12 mouse cellular contexts compared by ENCODE assay signal in the genomic region with DNA sequence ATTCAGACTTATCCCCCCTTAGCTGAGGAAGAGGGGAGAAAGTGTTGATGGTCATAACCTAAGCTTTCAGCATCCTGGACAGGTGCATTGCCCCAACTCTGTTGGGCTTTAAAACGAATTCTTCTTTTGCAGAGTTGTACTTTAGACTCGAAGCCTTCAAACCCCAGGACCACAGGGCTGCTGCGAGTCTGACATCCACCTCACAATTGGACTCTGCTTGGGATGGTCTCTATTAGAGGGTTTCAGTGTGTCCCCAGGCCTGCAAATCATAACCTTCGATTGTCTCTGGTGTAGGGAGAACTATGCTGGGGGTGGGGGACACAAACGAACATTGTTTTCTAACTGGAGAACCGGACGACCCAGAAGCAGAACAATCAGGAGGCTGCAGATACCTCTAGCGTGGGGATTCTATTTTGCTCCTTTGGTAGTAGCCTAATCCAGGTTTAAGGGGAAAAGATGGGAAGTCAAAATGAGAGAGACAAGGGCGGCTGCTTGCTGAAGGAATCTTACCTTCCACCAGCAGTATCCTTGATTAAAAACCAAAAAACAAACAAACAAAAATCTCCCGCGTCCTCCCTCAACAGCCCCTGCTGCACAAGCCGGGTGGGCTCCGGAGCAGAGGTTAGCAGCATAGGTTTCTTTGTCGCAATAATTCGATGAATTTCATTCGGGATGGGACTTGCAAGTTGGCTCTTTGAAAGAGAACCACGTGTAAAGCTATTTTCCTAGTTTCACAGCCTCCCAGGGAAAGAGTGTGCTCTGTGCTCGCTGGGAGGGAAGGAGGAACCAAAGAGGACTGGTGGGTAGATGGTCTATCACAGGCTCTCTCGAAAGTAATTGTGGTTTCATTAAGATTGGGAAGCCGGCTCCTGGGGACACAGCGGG. TPM values are rescaled to one million over a fixed set of nuclear protein-coding genes. Genes with fewer than 3 reads are reported as not detected.
DNase-seq lines count a peak whose midpoint lies in the region; ATAC-seq and TF ChIP-seq lines count a peak whose summit lies in the region.
"Had no signal": no experiment of that assay in that cellular context is flagged by ENCODE, and none has a peak within 500 bp of the region (broad histone marks: within the 10 kb centered on the region; RNA-seq: fewer than 3 reads in every experiment).

No protein-coding gene starts in this region.

- no peak for TF ChIP-seq CTCF in small intestine, adult 2 months (IDR thresholded peaks at IDR 0.05; ENCODE audit: extremely low read depth, insufficient read length, insufficient replicate concordance, low read depth, low read length)

- DNase-seq in embryo, embryonic 9.5 days (ENCODE audit: extremely low spot score), result peak; percentile 35
- DNase-seq in embryo, embryonic 10 days (ENCODE audit: low spot score), result no peak
- DNase-seq in lung, postnatal 36 days, result no peak
- DNase-seq in gastrocnemius, postnatal 4 days (ENCODE audit: low spot score in 2 of 2), result no peak
- DNase-seq in urinary bladder, adult 18-20 months (ENCODE audit: low spot score in 2 of 2), result no peak
- DNase-seq: cerebellum, adult 11 months; gastrocnemius, postnatal 25 days; thymus, adult 18-20 months had no signal

- no peaks in the 10 kb centered on the region for H3K9me3 ChIP-seq in lung, embryonic 16.5 days (ENCODE audit: control insufficient read depth, low read length)
- H3K9me3 ChIP-seq in intestine, embryonic 15.5 days, result no peaks in the 10 kb centered on the region

- H3K4me3 ChIP-seq in lung, embryonic 16.5 days (ENCODE audit: low read length), result peak overlapping the region; percentile 61
- peak overlapping the region; percentile 44 for H3K4me3 ChIP-seq in intestine, embryonic 15.5 days (replicated peaks)
- 0 out of 2 replicates have a peak overlapping the region, but pooled peaks have one; percentile 6 for H3K4me3 ChIP-seq in small intestine, adult 2 months (ENCODE audit: low read depth, low read length)

- H3K4me1 ChIP-seq in lung, embryonic 16.5 days (replicated peaks; ENCODE audit: control insufficient read depth, insufficient read depth, low read length), result peaks cover 13% of the 10 kb centered on the region
- H3K4me1 ChIP-seq in intestine, embryonic 15.5 days (replicated peaks), result peaks cover 19% of the 10 kb centered on the region; the same call in 1 of the 2 replicates
- no peaks in the 10 kb centered on the region for H3K4me1 ChIP-seq in small intestine, adult 2 months (ENCODE audit: control insufficient read depth, insufficient read depth, insufficient read length, low read length)

- no peak overlapping the region for H3K27ac ChIP-seq in lung, embryonic 16.5 days (ENCODE audit: low read length)
- no peak overlapping the region for H3K27ac ChIP-seq in intestine, embryonic 15.5 days
- H3K27ac ChIP-seq in small intestine, adult 2 months (ENCODE audit: insufficient read depth, low read depth, low read length), result no peak overlapping the region

- H3K4me2 ChIP-seq in lung, embryonic 16.5 days (ENCODE audit: low read depth, low read length), result peak overlapping the region; percentile 74
- H3K4me2 ChIP-seq in intestine, embryonic 15.5 days (replicated peaks), result peak overlapping the region; percentile 36; the same call in 1 of the 2 replicates

- no peak for TF ChIP-seq POLR2A in small intestine, adult 2 months (IDR thresholded peaks at IDR 0.05; ENCODE audit: low read depth, low read length)

- no peak for ATAC-seq in lung, embryonic 16.5 days (ENCODE audit: low read depth)
- no peak for ATAC-seq in intestine, embryonic 15.5 days

- H3K36me3 ChIP-seq in lung, embryonic 16.5 days (ENCODE audit: control insufficient read depth, insufficient read depth, low read length), result no peaks in the 10 kb centered on the region
- no peaks in the 10 kb centered on the region for H3K36me3 ChIP-seq in intestine, embryonic 15.5 days
- no peaks in the 10 kb centered on the region for H3K36me3 ChIP-seq in small intestine, adult 2 months (ENCODE audit: control insufficient read depth, insufficient read depth, low read length)

- H3K27me3 ChIP-seq in lung, embryonic 16.5 days (ENCODE audit: control insufficient read depth, insufficient read depth, low read depth, low read length), result peaks cover 49% of the 10 kb centered on the region
- H3K27me3 ChIP-seq in intestine, embryonic 15.5 days (replicated peaks), result peaks cover 84% of the 10 kb centered on the region
- peaks cover 45% of the 10 kb centered on the region for H3K27me3 ChIP-seq in small intestine, adult 2 months (ENCODE audit: control insufficient read depth, insufficient read depth, low read length)

- 5% methylated on average over 21 of the region's 21 CpGs for WGBS in lung, embryonic 16.5 days
- WGBS in intestine, embryonic 15.5 days, result 6% methylated on average over 21 of the region's 21 CpGs
- WGBS in small intestine, adult 2 months, result 13% methylated on average over 21 of the region's 21 CpGs

- peak overlapping the region; percentile 74 for H3K9ac ChIP-seq in lung, embryonic 16.5 days (ENCODE audit: low read length)
- peak overlapping the region; percentile 54 for H3K9ac ChIP-seq in intestine, embryonic 15.5 days

RNA-seq across cellular contexts. Expression of a gene that starts 5.5 kb away (rescaled TPM):
- polyA plus RNA-seq in lung, embryonic 16.5 days (2015; fragmentation: Nextera tagmentation; extraction: Ambion mirVana), result 18.1 and 20.7 TPM in 2 replicates
- polyA plus RNA-seq in intestine, embryonic 15.5 days (2015; fragmentation: Nextera tagmentation; extraction: Ambion mirVana), result 37.1 and 37.8 TPM in 2 replicates
- polyA plus RNA-seq in small intestine, adult 2 months (2012; rRNA removed), result 5.1 and 7.9 TPM in 2 replicates
- total RNA-seq in gastrocnemius, postnatal 4 days (2021), result 10 to 100 TPM; 16.9 to 18.7 TPM
- total RNA-seq: monocyte, adult 5-6 weeks had no signal

Comparison
In these comparisons a context has a peak if more than half of its experiments do, and no peak if none do; other contexts are left out.
1. H3K4me3 ChIP-seq: peak in every context shown above with its lines; median percentile 61 in lung, embryonic 16.5 days; 44 in intestine, embryonic 15.5 days; 6 in small intestine, adult 2 months.